Mouse (Mus musculus) cerebellum, adult 11 months (tissue): ENCODE measurements around the gene Pbx4.

Source experiments
- DNase-seq: peaks from one replicate; pipeline ENCODE4 v3.0.0; 2022

Pbx4 gene

GRCm38 (mm10) chr8:69876097-69876496 lies 43.8 kb downstream of the Pbx4 start:
- DNase-seq, result no peak

GRCm38 (mm10) chr8:69876967-69877366 lies 44.7 kb downstream of the Pbx4 start:
- no peak for DNase-seq

- DNase-seq, result no peak
Measured at GRCm38 (mm10) chr8:69877396-69877795, 45.1 kb downstream of the Pbx4 start.

GRCm38 (mm10) chr8:69877992-69878391 lies 45.7 kb downstream of the Pbx4 start:
- DNase-seq, result no peak

- no peak for DNase-seq
Measured at GRCm38 (mm10) chr8:69879678-69880077, 47.4 kb downstream of the Pbx4 start.

- DNase-seq, result no peak
Measured at GRCm38 (mm10) chr8:69880841-69881240, 48.5 kb downstream of the Pbx4 start.

GRCm38 (mm10) chr8:69881261-69881865 lies 49.1 kb downstream of the Pbx4 start:
- no peak for DNase-seq

GRCm38 (mm10) chr8:69882021-69882756 lies 49.9 kb downstream of the Pbx4 start:
- DNase-seq, result no peak

- no peak for DNase-seq
Measured at GRCm38 (mm10) chr8:69882833-69883600, 50.7 kb downstream of the Pbx4 start.

GRCm38 (mm10) chr8:69884141-69884540 lies 51.9 kb downstream of the Pbx4 start:
- no peak for DNase-seq

- DNase-seq, result no peak
Measured at GRCm38 (mm10) chr8:69887289-69888243, 55.3 kb downstream of the Pbx4 start, which contains the start of gene Cilp2. Gene Cilp2, minus strand, starts transcription at chr8:69887687.

- DNase-seq, result no peak
Measured at GRCm38 (mm10) chr8:69888244-69888866, 56.1 kb downstream of the Pbx4 start.

- DNase-seq, result no peak
Measured at GRCm38 (mm10) chr8:69888902-69889301, 56.6 kb downstream of the Pbx4 start.

- DNase-seq, result no peak
Measured at GRCm38 (mm10) chr8:69890813-69891241, 58.5 kb downstream of the Pbx4 start.

- peak; percentile 44 for DNase-seq
Measured at GRCm38 (mm10) chr8:69893863-69894262, 61.6 kb downstream of the Pbx4 start.

GRCm38 (mm10) chr8:69894836-69895332 lies 62.6 kb downstream of the Pbx4 start:
- no peak for DNase-seq

GRCm38 (mm10) chr8:69895772-69896451 lies 63.6 kb downstream of the Pbx4 start:
- DNase-seq, result no peak

- no peak for DNase-seq
Measured at GRCm38 (mm10) chr8:69897857-69898256, 65.6 kb downstream of the Pbx4 start.

- no peak for DNase-seq
Measured at GRCm38 (mm10) chr8:69899876-69900275, 67.6 kb downstream of the Pbx4 start.

GRCm38 (mm10) chr8:69900895-69901451 lies 68.7 kb downstream of the Pbx4 start:
- no peak for DNase-seq
